Mouse (Mus musculus) embryo, embryonic 11 days (tissue): ENCODE measurements at regions not wholly inside any gene's neighbourhood (a gene's known extent, or its start where the extent isn't known, plus 50 kb on each side); places are given as distances from the start of the nearest gene placed in this dataset.
"Not testable (repeated sequence)": the region's sequence is repeated elsewhere in the genome, so short reads cannot be mapped to it uniquely, and the experiment has no call there.

Source experiments
- DNase-seq: peaks from one replicate; pipeline ENCODE4 v3.0.0-alpha.2; 2015

DNA sequence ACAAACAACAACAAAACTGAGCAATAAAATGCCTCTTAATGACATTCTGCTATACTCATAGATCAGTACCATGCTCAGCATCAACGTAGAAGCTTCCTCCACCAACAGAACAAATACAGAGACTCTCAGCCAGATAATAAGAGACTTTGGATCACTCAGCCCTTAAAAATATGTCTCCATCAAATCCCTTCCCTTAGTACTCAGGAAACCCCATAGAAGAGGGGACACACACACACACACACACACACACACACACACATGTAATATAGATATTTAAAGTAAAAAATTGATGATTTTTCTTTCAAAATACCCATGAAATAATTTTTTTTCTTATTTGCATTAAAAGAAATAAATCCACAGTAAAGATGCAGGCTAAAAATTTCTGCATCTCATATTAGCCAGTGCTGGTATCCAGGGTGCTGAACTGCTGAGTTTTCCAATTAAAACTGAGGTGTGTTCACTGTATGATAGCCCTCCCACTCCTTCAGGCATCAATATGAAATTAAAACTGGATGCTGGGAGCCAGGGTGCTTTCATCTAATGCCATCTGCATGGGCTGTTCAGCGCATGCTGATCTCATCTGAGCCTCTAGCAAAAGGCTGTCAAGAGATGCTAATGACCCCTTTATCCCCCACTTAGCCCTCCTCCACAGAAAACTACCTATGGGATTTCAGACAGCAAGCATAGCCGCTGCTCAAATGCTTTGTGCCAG lies 321.0 kb downstream of the Tm4sf1 start:
- DNase-seq: no peak

DNA sequence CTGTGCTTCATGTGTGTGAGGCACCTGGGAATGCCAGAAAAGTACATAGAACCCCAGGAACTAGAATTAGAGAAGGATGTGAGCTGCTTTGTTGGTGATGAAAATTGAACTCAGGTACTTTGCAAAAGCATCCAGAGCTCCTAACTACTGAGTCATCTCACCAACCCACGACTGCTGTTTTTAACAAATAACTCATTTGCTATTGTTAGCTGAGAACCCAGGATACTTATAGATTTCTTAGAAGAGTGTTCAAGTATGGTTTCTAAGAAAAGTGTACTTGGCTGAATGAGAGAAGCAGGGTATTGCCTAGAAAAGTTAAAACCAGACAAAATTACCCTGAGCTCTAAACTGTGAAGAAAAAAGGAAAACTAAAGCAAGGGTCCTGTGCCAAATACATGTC lies 335.8 kb downstream of the Tm4sf1 start:
- no peak for DNase-seq

DNA sequence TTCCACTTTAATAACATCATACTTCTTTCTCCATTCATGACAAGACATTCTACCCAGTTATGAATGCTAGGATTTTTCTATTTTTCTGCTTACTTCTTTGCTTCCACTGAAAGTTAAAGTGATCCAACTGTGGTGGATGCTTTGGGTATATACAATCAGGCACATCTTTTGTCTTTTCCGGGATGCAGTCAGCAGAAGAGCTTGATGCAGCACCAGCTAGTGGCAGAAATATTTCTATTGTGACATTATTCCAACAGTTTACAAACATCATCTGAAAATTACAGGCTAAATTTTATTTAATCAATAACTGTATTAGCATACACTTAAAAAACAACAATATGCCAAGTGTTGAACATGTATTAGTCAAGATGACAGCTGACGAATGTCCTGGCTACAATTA lies 336.3 kb downstream of the Tm4sf1 start:
- DNase-seq: no peak

DNA sequence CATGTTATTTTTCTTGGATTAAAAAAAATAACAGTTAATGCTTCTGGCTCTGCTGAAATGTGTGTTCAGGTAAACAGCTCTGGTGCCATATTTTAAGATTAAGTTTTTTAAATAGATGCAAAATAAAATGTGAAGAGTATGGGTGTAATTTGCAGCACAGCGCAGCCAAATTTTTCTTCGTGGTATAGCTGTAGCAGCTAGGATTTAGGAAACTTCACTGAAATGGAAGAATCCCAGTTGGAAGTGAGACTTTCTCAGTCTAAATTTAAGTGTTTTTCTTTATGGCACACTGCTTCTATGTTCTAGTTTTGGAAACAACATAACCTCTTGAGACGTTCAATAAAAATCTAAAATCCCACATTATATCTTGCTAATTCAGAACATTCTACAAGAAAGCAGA lies 337.6 kb downstream of the Tm4sf1 start:
- DNase-seq: no peak

DNA sequence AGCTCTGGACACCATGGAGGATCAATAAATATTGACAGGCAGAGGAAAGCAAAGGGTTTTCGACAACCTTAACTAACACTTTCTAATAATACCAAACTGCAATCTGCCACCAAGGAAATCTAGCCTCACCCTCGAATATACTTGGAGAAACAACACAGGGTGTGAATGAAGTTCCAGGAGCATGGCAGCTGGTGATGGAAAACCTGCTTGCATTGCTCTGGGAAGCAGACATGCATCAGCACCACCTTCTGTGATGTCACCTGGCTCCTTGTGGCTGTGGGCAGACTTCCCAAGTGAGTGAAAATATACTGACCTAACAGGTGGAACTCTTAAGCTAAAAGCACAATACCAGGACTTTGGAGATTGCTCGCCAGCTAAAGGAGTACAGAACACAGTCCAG lies 338.5 kb downstream of the Tm4sf1 start:
- DNase-seq: no peak

DNA sequence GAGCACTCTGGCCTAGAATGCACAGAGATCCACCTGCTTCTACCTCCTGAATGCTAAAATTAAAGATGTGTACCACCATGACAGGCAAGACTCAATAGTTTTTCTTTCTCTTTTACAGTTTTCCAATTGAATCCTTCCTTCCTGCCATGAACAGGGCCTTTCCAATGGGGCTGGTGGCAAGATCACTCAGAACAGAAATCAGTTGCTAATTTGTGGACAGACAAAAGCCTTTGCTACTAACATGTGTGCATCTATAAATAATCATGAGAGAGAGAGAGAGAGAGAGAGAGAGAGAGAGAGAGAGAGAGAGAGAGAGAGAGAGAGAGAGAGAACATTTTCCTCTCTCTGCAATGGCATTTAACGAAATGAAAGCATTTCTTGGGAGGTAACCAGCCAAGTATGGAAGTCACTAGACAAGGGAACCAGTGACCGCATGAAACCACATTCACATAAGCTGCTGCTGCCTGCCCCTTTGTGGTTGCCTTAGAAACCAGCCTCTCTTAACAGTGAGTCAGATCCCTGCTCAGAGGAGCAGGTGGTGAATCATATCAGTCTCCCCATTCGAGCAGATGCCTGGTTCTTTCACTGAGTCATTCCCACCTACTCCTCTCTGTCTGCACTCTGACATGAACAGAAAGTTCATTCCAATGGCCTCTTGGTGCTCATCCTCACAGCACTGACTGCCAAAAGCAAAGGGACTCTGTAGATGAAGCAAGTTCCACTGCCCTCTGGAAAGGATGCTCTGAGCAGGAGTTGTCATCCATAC lies 339.4 kb downstream of the Tm4sf1 start:
- DNase-seq: peak; percentile 49

DNA sequence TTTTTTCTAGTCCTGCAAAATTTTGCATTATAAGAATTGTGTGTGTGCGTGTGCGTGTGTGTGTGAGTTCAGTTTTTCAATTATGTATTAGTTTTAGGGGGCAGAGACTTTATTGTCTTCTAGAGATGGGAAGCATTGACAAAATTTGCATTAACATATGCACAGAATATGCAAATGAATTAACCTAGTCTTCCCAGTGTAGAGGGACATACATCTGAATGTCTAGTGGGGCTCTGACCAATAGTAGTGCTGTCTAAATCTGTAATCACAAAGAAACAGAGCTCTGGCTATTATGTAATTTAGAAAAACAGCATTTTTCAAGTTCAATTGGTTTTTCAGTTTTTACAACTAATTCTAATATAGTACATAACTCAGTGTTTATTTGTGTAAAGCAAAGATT lies 344.8 kb downstream of the Tm4sf1 start:
- DNase-seq: no peak

DNA sequence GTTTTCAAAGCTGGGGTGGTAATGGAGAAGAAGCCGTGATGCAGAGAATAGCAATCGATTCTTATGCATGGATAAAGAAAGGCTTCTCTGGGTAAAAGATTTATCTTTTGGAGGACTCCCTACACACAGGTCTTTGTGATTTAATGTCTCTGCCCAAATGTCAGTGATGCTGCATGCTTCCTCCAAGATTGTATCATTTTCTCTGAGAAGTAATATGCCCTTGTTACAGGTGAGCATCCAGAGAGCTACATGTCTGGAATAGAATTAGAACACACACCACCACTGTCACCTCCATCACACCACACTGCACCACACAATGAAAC lies 346.0 kb downstream of the Tm4sf1 start:
- no peak for DNase-seq

DNA sequence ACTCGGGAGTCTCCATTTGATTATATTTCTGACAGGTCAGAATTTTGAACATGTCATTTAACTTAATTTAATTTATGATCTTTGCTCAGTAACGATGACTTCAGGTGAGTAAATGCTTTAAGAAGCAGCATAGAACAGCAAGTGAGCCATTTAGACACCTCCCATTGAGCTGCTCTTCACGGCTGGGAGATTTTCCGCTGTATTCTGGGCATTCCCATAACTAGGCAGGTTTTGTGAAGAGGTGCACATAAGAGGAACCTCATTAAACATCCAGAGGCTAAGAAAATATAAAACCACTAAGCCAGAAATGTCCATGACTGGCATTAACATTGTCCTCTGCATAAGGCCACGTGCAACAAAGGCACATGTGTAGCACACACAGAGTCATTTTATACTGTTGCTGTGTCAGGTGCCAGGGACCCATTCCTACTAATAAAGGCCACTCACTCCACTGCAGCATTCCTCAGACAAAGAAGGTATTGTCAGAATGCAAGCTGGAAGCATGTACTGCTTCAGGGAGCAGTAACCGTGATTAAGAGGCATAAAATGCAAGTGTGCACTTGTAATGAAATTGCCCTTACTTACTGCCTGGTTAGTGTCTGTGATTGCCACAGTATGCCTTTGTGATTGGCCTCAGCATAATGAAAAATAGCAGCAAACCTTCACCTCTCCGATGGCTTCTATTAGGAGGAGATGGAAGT lies 346.5 kb downstream of the Tm4sf1 start:
- peak; percentile 37 for DNase-seq

DNA sequence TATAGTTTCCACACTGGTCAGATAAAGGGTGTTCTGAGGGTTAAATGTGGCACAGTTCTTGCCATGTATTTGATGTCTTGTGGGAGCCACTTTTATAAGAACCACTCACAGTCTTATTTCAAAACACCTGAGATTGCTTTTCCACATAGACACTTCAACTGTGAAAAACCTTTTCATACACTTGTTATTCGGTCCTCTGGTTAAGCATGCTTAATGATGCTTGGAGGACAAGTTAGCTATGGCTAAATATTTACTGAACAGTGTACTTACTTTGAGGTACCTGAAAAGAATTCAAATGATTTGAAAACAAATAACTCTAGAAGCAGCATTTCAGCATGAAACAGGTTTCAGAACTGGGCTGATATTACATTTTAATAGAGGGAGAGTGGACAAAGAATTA lies 359.2 kb downstream of the Tm4sf1 start:
- DNase-seq: not testable (repeated sequence)

DNA sequence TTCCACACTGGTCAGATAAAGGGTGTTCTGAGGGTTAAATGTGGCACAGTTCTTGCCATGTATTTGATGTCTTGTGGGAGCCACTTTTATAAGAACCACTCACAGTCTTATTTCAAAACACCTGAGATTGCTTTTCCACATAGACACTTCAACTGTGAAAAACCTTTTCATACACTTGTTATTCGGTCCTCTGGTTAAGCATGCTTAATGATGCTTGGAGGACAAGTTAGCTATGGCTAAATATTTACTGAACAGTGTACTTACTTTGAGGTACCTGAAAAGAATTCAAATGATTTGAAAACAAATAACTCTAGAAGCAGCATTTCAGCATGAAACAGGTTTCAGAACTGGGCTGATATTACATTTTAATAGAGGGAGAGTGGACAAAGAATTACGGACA lies 372.8 kb downstream of the Tm4sf1 start:
- DNase-seq: not testable (repeated sequence)

DNA sequence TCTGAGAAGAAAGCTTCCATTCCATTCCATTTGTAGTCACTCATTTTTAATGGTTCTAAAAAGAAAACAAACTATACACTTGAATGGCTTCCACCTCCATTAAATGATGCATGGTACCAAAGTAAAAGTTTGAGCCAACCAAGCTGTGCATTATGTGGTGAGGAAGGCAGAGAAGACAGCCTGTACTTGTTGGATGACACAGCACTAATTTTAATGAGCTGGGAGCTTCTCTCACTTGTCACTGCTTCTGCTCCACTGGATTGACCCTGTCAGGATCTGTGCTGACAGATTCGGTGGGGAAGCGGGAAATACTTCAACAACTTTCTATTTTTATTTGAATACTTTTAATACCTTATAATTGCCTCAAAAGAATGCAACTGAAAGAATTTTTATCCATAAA lies 403.3 kb downstream of the Tm4sf1 start:
- no peak for DNase-seq

DNA sequence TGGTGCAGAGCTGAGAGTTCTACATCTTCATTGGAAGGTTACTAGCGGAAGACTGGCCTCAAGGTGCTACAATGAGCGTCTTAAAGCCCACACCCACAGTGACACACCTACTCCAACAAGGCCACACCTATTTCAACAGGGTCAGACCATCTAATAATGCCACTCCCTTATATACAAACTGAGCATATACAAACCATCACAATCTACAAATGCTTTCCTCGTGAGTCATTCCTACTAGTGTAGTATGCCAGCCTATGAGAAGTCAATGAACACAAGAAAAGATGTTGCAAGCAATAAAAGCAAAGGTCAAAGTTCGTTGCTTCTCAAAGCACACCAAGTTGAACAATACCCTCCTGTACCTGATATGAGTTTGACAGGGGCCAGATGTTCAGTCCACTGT lies 424.7 kb downstream of the Tm4sf1 start:
- DNase-seq: no peak

DNA sequence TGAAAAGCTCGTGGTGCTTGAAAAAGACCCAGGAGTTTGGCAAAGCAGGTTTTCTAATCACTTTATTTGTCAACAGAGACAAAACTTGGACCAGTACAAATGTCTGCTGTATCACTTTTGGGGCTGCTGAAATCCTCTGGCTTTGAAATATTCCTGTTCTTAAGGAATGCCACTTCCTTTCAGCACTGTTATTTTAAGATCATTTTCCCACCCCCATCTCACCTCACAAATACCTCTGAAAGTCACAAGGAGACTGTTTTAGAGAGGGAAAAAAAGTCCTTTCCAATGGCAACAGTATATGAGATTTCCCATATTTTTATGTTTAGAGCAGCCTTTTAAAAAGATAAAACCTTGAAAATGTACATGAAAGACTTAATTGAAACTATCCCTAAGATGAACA lies 438.2 kb downstream of the Tm4sf1 start:
- no peak for DNase-seq

DNA sequence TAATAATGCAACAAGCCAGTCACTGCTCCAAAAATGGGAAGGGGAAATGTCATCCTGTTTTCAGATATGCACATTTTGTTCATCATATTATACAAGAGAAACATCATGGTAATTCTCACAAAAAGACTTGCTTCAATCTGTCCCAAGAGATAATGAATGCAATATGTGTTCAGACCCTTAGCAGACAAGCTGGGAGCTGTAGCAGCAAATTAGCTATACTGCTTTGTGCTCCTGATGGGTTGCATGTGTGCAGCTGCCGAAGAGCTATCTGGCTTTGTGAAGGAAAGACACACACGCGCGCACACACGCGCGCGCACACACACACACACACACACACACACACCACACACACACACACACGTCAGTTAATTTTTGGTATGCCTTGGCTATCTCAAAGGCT lies 441.9 kb downstream of the Tm4sf1 start:
- peak; percentile 10 for DNase-seq

DNA sequence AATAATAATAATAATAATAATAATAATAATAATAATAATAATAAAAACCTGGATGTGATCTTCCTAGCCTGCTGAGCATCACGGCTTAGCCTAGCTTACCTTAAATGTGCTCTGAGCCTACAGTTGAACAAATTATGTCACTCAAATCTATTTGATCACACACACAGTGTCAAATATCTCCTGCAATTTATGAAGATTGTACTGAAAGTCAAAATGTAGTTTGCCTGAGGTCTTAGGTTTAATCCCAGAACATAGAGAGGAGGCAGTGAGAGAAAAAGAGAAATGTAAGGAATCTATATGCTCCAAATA lies 456.4 kb downstream of the Tm4sf1 start:
- DNase-seq: no peak

DNA sequence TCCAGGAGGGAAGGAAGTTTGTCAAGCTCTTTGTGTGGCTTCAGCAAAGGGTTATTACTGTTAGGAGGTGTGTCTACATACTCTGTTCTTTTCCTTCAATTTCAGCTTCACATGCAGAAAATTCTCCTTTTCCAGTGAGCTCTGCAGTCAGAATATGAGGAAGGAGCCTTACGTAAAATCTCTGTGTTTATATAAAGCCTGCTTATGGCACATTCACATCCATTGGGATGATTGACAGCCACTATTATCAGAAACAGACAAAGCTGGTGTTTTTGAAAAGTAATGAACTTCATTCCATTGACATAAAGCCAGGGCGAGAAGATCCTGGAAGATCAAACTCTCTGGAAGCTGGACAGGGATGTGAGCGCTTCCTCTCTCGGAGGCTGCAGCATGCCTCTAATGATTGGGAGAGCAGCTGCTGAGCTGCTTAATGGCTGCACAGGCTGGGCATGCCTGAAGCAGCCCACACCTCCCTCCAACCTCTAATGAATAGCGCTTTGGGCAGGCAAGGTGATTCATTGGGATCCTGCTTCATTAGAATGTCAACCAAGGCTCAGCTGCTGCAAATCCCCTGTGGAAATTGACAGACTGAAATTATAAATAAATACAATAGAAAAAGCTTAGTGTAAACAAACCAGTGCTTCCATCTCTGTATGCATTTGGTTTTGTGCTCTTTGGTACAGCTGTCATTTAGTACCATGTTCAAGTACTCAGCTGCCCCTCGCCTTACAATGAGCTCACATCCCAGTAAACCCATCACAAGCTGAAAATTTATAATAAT lies 456.9 kb downstream of the Tm4sf1 start:
- peak; percentile 34 for DNase-seq

DNA sequence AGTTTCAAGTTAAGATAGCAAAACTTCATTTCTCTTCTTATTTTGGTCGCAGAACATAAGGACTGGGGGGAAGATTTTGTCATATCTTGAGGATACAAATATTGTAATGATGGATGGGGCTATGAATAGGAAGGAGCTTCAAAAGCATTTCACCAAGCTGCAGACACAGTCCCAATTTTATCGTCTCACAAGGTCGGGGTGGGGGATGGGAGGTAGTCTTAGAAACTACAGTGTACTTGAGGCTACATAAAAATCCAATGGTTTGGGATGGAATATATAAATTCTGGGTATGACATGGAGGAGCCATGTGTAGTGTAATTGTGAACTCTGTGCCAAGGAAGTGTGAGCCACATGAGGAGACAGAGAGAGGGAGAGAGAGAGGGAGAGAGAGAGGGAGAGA lies 464.6 kb downstream of the Tm4sf1 start:
- peak; percentile 4 for DNase-seq

DNA sequence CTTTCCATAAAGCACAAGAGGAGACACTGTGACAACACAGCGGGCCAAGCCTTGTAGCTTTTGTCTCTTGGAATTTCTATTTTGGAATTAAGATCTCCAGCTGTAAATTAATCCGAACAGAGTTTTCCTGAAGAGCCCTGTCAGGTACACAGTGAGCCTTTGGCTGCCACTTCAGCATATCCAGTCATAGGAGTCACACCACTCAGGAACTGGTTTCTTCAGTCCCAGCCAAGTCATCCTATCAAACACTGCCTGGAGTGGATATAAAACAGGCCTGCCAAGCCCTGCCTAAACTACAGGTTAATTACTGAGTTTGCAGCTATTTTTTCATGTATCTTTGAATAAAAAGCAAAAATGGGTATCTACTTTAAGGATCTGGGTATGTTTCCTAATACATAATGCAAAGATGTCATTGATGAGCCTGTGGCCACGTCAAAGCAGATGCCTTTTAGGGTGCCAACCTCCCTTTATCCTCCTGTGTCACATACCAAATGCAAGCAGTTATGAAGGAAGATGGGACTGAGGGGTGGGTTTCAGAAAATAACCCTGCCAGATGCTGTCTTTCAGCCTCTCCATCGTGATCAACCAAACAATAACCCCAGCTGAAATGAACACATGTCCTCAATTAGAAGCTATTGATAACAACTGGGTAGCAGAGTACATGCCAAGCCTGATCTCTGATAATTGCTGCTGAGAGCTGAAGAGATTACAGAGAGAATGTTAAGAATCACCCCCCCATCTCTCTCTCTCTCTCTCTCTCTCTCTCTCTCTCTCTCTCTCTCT lies 471.3 kb downstream of the Tm4sf1 start:
- DNase-seq: no peak

DNA sequence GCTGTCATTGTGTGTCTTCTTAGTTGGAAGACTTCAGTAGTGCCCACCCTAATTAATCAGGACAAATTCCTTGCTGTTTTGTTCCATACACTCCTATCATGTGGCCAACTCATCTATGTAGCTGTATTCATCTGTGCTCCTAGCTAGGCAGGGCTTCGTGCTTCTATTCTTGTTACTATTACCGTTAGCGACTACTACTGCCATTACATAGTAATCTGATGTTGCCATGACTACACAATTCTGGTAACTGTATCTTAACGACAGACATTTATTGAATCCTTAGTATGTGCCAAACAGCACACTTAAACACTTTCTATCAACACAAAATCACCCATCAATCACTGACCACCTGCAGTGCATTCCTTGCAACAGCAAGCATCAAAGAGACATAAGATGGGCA lies 477.6 kb downstream of the Tm4sf1 start:
- no peak for DNase-seq

DNA sequence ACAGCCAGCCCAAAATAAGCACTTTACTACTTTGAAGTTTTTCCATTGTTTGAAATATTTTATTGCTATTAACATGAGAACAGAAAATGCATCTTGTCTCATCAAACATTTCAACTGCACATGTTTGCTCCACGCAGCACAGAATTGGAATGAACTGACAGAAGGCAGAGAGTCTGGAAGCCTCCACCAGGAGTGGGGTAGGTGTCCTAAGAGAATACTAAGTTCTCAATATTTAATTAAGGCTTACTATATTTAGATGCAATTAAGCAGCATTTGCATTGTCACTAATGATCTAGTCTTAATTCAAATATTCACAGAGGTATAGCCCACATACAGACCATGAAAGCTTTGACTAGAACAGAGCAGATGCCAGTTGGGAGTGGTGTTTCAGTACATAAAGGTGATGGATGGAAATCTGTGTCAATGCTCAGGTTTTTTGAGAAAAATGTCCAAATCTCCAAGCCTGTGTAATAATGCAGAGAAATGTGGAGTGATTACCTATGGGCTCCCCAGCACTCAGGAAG lies 491.2 kb downstream of the Tm4sf1 start:
- no peak for DNase-seq

DNA sequence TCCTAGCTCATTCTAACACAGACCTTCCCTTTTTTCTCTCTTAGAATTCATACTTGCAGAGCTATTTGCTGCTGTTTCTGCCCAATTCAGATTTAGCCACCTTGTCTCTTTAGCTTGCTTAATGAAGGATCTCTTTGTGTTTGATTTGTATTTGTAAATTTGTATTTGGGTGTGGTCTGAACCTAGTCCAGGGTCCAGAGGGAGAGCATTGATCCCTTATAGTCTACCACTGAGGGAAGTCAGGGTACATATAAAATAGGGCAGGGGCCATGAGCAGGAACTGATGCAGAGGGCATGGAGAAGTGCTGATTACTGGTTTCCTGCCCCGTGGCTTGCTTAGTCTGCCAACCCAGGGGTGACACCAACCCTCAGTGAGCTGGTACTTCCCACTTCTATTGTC lies 508.7 kb downstream of the Tm4sf1 start:
- no peak for DNase-seq

DNA sequence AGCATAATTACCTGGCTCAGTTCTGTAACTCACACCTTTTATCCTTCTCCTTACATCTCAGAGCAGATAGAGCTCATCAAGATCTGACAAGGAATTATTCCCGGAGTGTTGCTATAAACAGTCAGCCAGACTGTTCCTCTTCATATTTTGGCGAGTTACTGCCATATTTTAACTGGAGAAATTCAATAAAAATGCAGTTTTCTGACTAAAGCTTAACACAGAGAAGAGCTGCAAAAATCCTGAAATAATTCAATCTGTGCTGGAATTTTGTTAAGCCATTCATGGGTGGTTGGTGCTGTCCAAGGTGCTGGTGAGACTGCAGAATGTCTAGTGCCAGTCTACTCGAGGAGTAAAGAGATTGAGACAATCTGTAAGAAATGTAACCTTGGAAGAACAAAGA lies 512.6 kb downstream of the Tm4sf1 start:
- DNase-seq: peak; percentile 75
